Mouse (Mus musculus) midbrain, postnatal 0 days (tissue): ENCODE data around the gene Ddah1. TPM values are rescaled to one million over a fixed set of nuclear protein-coding genes. Genes with fewer than 3 reads are reported as not detected.

Experiments
- ATAC-seq: fragments of 200-750 bp; cut with Nextera tagmentation; 2 replicates; pipeline ENCODE4 v1.8.0; 2017; ENCODE audit warnings: moderate number of reproducible peaks, mild to moderate bottlenecking, moderate TSS enrichment, moderate library complexity; ENCODE audit not compliant: low FRiP score
- DNase-seq: peaks from one replicate; pipeline ENCODE4 v3.0.0-alpha.2; 2015; ENCODE audit warnings: low spot score
- H3K27ac ChIP-seq: fragments of 300-500 bp; sonication (generic); 2 replicates; pipeline ENCODE4 v1.5.1; 2014; ENCODE audit warnings: low read depth, mild to moderate bottlenecking, low read length, mixed read lengths
- H3K27me3 ChIP-seq: fragments of 300-500 bp; sonication (generic); 2 replicates; pipeline ENCODE4 v1.6.1; 2014; ENCODE audit warnings: low read length, control low read depth, mixed read lengths; ENCODE audit not compliant: insufficient read depth
- H3K36me3 ChIP-seq: fragments of 300-500 bp; sonication (generic); 2 replicates; pipeline ENCODE4 v1.6.1; 2014; ENCODE audit warnings: low read length, control low read depth, mixed read lengths; ENCODE audit not compliant: insufficient read depth
- H3K4me1 ChIP-seq: fragments of 300-500 bp; sonication (generic); 2 replicates; pipeline ENCODE4 v1.6.1; 2014; ENCODE audit warnings: mild to moderate bottlenecking, control low read depth, antibody characterized with exemption, low read length, mixed read lengths; ENCODE audit not compliant: insufficient read depth
- H3K4me2 ChIP-seq: fragments of 300-500 bp; sonication (generic); 2 replicates; pipeline ENCODE4 v1.6.1; 2014; ENCODE audit warnings: low read depth, mild to moderate bottlenecking, low read length, mixed read lengths; ENCODE audit not compliant: poor library complexity, severe bottlenecking
- H3K4me3 ChIP-seq: fragments of 300-500 bp; sonication (generic); 2 replicates; pipeline ENCODE4 v1.5.1; 2014; ENCODE audit warnings: low read depth, mild to moderate bottlenecking, low read length, moderate library complexity
- H3K9ac ChIP-seq: fragments of 300-500 bp; sonication (generic); replicated peaks from 2 replicates; pipeline ENCODE4 v1.6.1; 2014; ENCODE audit warnings: mild to moderate bottlenecking, low read length, moderate library complexity, mixed read lengths; ENCODE audit not compliant: poor library complexity, severe bottlenecking
- H3K9me3 ChIP-seq: fragments of 300-500 bp; sonication (generic); 2 replicates; pipeline ENCODE4 v1.6.1; 2016; ENCODE audit warnings: low read length, control low read depth
- CTCF ChIP-seq: IDR thresholded peaks from 2 replicates; pipeline ENCODE4 v1.5.1; 2016; ENCODE audit warnings: antibody characterized with exemption, mild to moderate bottlenecking
- WGBS: fragments of 180-500 bp; shearing (Covaris S2); extraction: QIAGEN DNeasy Blood & Tissue Kit; methylation state at CpG from one replicate; pipeline ENCODE4 v1.1.7; 2014; 5-methylcytosine and 5-hydroxymethylcytosine counted together
- polyA plus RNA-seq: library from polyadenylated mRNA; unstranded; fragments of >200 nt; fragmentation: Nextera tagmentation; extraction: Ambion mirVana; gene quantifications from 2 replicates; pipeline ENCODE4 v1.2.1, GENCODE M21; 2015
- total RNA-seq: library from RNA; depleted of rRNA; stranded (reverse); fragments of >200 nt; gene quantifications from 2 replicates; pipeline ENCODE4 v1.2.3, GENCODE M21; 2014

The Ddah1 gene
- total and polyA plus RNA-seq, 2 experiments from 2014 or later, result 162 to 209 TPM

DNA sequence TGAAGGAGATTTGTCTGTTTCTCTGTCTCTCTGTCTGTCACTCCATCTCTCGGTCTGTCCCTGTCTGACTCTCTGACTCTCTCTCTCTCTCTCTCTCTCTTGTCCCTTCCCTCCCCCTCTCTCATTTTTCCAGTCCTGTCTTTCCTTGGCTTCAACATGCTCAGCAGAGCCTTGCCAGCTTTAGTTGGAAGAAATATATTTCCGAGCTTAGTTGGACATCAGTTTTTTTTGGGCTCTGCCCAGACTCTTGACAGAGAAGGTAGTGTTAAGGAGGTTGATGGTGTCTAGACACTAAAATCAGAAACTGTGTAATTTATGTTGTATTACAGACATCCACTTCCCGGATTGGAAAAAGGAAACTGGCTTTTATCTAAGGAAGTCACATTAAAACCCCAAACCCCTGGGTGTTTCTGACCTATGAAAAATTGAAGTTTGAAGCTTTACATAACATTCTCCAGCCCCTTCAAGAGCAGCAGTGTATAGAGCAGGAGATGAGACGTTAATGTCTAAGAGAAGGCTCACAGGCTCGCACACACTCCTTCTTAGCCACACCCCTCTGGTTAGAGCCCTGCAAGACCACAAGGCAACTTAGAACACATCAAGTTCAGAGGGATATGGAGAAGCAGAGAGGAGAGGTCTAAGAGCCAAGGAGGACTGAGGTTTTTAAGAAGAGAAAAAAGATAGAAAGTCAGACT, 21.0 kb downstream of the Ddah1 start:
- no peak overlapping the region for H3K4me2 ChIP-seq

DNA sequence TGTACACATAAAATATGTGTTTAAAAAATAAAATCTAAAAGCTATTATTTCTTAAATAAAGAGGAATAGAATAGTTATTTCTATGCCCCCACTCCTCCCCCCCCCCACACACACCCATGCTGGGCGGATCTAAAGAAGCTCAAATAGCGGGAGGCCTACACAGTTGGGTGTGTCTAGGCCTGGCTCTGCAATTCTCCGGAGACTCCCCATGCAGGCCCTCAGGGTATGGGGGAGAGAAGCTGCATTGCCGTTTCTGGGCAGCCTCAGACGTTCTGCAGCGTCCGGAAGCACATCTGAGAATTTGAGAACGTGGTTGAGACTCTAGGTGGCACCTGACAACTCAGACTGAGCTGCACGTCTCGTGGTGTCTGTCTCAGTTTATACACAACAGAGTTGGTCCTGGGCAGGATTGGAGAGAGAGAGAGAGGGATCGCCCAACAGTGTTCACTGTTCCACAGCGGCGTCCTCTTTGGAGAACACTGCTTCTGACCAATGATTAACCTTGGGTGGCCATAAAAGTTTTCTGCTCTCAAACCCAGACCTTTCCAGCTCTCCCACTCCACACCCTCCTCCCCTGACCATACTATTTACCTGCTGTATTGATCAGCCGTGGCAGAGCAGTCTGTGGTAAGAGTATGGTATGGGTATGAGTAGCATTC, 22.4 kb downstream of the Ddah1 start:
- Histone ChIP-seq H3K27ac (no peak overlapping the region), H3K9ac (no peak overlapping the region), H3K36me3 (no peaks in the 10 kb centered on the region), H3K4me3 (no peak overlapping the region), H3K4me2 (no peak overlapping the region), H3K27me3 (no peaks in the 10 kb centered on the region), H3K9me3 (no peaks in the 10 kb centered on the region), H3K4me1 (0 out of 2 replicates have a peak, but pooled peaks cover under 1% of the 10 kb centered on the region)
- no peak for TF ChIP-seq CTCF
- DNase-seq, result no peak
- WGBS, result 68% methylated on average over 14 of the region's 14 CpGs
- ATAC-seq, result no peak

More for the DNA sequence above, 21.0 kb downstream of the Ddah1 start:
- TF ChIP-seq CTCF, result no peak
- Histone ChIP-seq H3K9ac (no peak overlapping the region), H3K4me1 (peaks cover 7% of the 10 kb centered on the region; the same call in 1 of the 2 replicates), H3K9me3 (no peaks in the 10 kb centered on the region), H3K27me3 (no peaks in the 10 kb centered on the region), H3K27ac (no peak overlapping the region), H3K36me3 (no peaks in the 10 kb centered on the region), H3K4me3 (no peak overlapping the region)
- DNase-seq (no peak), ATAC-seq (no peak)
- WGBS, result 53% methylated on average over 5 of the region's 5 CpGs

DNA sequence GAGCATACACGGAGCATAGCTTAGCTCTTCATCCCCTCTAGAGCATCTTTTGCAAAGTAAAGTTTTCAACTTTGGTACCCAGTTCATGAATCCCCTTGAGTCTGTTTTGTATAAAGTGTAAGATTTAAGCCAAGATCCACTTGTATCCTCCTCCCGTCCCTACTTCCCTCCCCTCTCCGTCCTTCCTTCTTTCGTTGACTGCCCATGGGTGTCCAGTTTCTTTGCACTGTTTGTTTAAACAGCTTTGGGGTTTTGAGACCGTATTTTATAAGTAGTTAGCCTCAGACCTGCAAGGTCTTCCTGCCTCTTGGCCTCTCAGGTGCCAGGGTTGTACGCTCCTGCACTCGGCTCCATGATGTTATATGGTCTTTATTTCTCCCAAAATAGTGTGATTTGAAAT, 26.8 kb downstream of the Ddah1 start:
- Histone ChIP-seq H3K36me3 (no peaks in the 10 kb centered on the region), H3K4me3 (no peak overlapping the region), H3K27me3 (no peaks in the 10 kb centered on the region), H3K27ac (no peak overlapping the region), H3K9me3 (no peaks in the 10 kb centered on the region), H3K4me1 (no peaks in the 10 kb centered on the region), H3K4me2 (no peak overlapping the region), H3K9ac (no peak overlapping the region)
- DNase-seq (no peak), ATAC-seq (no peak)
- TF ChIP-seq CTCF, result no peak
- WGBS, result 76% methylated on average over 7 of the region's 7 CpGs

DNA sequence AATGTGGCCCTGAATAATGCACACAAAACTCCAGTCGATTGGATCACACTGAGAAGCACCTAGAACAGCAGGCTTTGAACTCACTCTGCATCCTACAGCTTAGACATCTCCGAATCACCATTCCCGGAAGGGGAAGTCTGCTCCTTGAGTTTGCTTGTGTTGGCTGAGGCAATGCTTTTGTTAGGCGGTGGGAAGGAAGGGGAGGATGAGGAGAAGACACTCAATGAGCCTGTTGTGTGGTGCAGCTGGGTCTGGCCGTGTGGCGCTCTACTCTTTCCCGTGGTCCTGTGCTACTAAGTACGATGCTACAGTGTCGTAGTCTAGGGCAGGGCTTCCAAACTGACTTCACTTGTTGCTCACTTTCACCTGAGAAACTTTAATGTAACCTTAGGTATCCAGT, 28.8 kb downstream of the Ddah1 start:
- H3K36me3 ChIP-seq, result no peaks in the 10 kb centered on the region
- H3K4me3 ChIP-seq, result no peak overlapping the region
- no peaks in the 10 kb centered on the region for H3K9me3 ChIP-seq
- ATAC-seq, result no peak
- TF ChIP-seq CTCF, result no peak
- 82% methylated on average over 9 of the region's 9 CpGs for WGBS
- no peak overlapping the region for H3K9ac ChIP-seq
- no peaks in the 10 kb centered on the region for H3K4me1 ChIP-seq
- H3K27ac ChIP-seq, result no peak overlapping the region
- H3K4me2 ChIP-seq, result no peak overlapping the region
- H3K27me3 ChIP-seq, result no peaks in the 10 kb centered on the region
- no peak for DNase-seq

DNA sequence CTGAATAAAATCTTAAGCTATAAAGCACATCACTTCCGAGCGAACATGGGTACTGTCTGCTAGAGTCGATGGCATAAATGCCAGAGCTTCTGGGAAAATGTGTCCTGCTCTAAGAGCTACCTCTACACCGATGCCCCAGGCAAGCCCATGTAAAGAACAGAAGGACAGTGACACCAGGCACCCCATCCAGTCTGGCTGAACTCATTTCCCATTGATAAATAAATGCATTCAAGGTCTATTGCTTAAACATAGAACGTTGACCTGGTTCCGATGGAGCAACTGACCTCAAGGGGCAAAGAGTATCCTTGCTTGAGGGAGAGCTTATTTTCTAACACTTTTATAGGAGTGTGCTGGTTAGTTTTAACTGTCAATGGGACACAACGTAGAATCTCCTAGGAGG, 30.6 kb downstream of the Ddah1 start:
- H3K4me3 ChIP-seq, result no peak overlapping the region
- WGBS, result 92% methylated on average over 7 of the region's 7 CpGs
- no peak overlapping the region for H3K27ac ChIP-seq
- DNase-seq (no peak), ATAC-seq (no peak)
- no peak overlapping the region for H3K9ac ChIP-seq
- H3K4me1 ChIP-seq, result no peaks in the 10 kb centered on the region
- TF ChIP-seq CTCF, result no peak
- H3K27me3 ChIP-seq, result no peaks in the 10 kb centered on the region
- no peaks in the 10 kb centered on the region for H3K9me3 ChIP-seq
- no peak overlapping the region for H3K4me2 ChIP-seq
- H3K36me3 ChIP-seq, result no peaks in the 10 kb centered on the region

DNA sequence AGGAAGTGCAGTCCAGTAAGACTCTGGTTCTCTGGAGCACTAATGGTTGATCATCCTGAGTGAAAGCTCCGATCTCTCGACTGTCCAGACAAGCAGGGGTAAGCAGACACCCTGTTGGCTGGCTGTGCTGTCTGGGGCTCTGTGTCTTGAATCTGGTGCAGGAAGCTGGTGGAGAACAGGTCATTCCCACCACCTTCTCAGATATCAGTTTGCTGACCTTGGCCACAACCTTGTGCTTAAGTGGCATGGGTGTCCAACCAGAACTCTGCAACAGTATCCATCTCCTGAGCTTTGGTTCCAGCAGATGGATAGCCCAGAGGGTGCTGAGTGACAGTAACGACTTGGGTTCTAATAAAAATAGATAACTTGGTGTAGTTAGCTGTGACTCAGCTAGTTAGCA, 31.8 kb downstream of the Ddah1 start:
- 89% methylated on average over 3 of the region's 3 CpGs for WGBS
- TF ChIP-seq CTCF, result no peak
- H3K4me2 ChIP-seq, result no peak overlapping the region
- H3K27me3 ChIP-seq, result no peaks in the 10 kb centered on the region
- H3K36me3 ChIP-seq, result no peaks in the 10 kb centered on the region
- DNase-seq (no peak), ATAC-seq (no peak)
- H3K9me3 ChIP-seq, result no peaks in the 10 kb centered on the region
- no peak overlapping the region for H3K9ac ChIP-seq
- H3K27ac ChIP-seq, result no peak overlapping the region
- no peaks in the 10 kb centered on the region for H3K4me1 ChIP-seq
- no peak overlapping the region for H3K4me3 ChIP-seq
